Mouse (Mus musculus) CH12.LX (cell line): ENCODE data around the gene Tsen34. TPM values are rescaled to one million over a fixed set of nuclear protein-coding genes. Genes with fewer than 3 reads are reported as not detected.

Experiments
- DNase-seq: peaks from one replicate; pipeline ENCODE4 v3.0.0-alpha.2; 2013; ENCODE audit errors: extremely low read depth
- H3K27ac ChIP-seq: 2 replicates; pipeline ENCODE4 v1.5.1; 2012; ENCODE audit warnings: low read depth, mild to moderate bottlenecking, control low read depth, moderate library complexity; ENCODE audit not compliant: insufficient read depth
- H3K27me3 ChIP-seq: replicated peaks from 2 replicates; pipeline ENCODE3; 2012; ENCODE audit warnings: inconsistent platforms
- H3K36me3 ChIP-seq, 2 experiments: replicated peaks in 1 of 2; 2 replicates each; pipeline versions ENCODE3 to v1.6.1; 2012; ENCODE audit warnings: inconsistent platforms in 1 of 2, low read length in 1 of 2, mild to moderate bottlenecking in 1 of 2, mixed read lengths in 1 of 2, moderate library complexity in 1 of 2; ENCODE audit not compliant: control insufficient read depth in 1 of 2, insufficient read depth in 1 of 2
- H3K4me1 ChIP-seq, 2 experiments: 2 replicates each; pipeline ENCODE4 v1.6.1; 2012; ENCODE audit warnings: inconsistent platforms in 1 of 2, moderate library complexity in 1 of 2; ENCODE audit not compliant: insufficient read depth in 2 of 2, control insufficient read depth in 1 of 2
- H3K4me2 ChIP-seq: 2 replicates; pipeline ENCODE4 v1.6.1; 2012; ENCODE audit warnings: low read depth, mild to moderate bottlenecking, control low read depth; ENCODE audit not compliant: poor library complexity, insufficient read depth, severe bottlenecking
- H3K4me3 ChIP-seq, 3 experiments: fragments of 150-350 bp in 1 of 3; sonication (generic) in 1 of 3; replicated peaks in 1 of 3; 2 replicates each; pipeline versions ENCODE3 to v1.5.1; 2011 to 2012; ENCODE audit warnings: low read depth in 2 of 3, low read length in 2 of 3, mild to moderate bottlenecking in 2 of 3, moderate library complexity in 2 of 3, control low read depth in 1 of 3, improper control_type of control experiment in 1 of 3, inconsistent platforms in 1 of 3, mixed read lengths in 1 of 3; ENCODE audit not compliant: poor library complexity in 1 of 3
- H3K79me2 ChIP-seq: replicated peaks from 2 replicates; pipeline ENCODE4 v1.6.1; 2012; ENCODE audit warnings: mild to moderate bottlenecking, moderate library complexity; ENCODE audit not compliant: control insufficient read depth, poor library complexity, insufficient read depth, severe bottlenecking; ENCODE audit errors: extremely low read depth
- H3K9ac ChIP-seq: 2 replicates; pipeline ENCODE4 v1.6.1; 2012; ENCODE audit warnings: low read depth, mild to moderate bottlenecking, control low read depth, moderate library complexity; ENCODE audit not compliant: insufficient read depth
- H3K9me3 ChIP-seq: replicated peaks from 2 replicates; pipeline ENCODE3; 2012; ENCODE audit warnings: low read length, inconsistent platforms, mixed read lengths
- BHLHE40 ChIP-seq: IDR thresholded peaks from 2 replicates; pipeline ENCODE4 v1.6.1; 2011; ENCODE audit warnings: mild to moderate bottlenecking, low read depth, low read length, improper control_type of control experiment
- CHD2 ChIP-seq: IDR thresholded peaks from 2 replicates; pipeline ENCODE4 v1.6.1; 2011; ENCODE audit warnings: low read length, improper control_type of control experiment
- E2F4 ChIP-seq: IDR thresholded peaks from 2 replicates; pipeline ENCODE4 v1.6.1; 2011; ENCODE audit warnings: low read depth, low read length, improper control_type of control experiment; ENCODE audit not compliant: insufficient replicate concordance
- ELF1 ChIP-seq: IDR thresholded peaks from 2 replicates; pipeline ENCODE4 v1.6.1; 2014; ENCODE audit warnings: low read depth, mild to moderate bottlenecking, inconsistent platforms, low read length, improper control_type of control experiment
- EP300 ChIP-seq: IDR thresholded peaks from 2 replicates; pipeline ENCODE4 v1.6.1; 2011; ENCODE audit warnings: low read length, improper control_type of control experiment
- HCFC1 ChIP-seq: IDR thresholded peaks from 2 replicates; pipeline ENCODE4 v1.6.1; 2012; ENCODE audit warnings: low read depth, mild to moderate bottlenecking, inconsistent platforms, low read length, improper control_type of control experiment
- IRF4 ChIP-seq: IDR thresholded peaks from 2 replicates; pipeline ENCODE4 v1.6.1; 2014; ENCODE audit warnings: low read depth, mild to moderate bottlenecking, inconsistent platforms, low read length, improper control_type of control experiment
- JUND ChIP-seq: conservative IDR thresholded peaks from 2 replicates; pipeline ENCODE4 v1.6.1; 2011; ENCODE audit warnings: low read depth, low read length, improper control_type of control experiment
- MAX ChIP-seq: IDR thresholded peaks from 2 replicates; pipeline ENCODE4 v1.6.1; 2011; ENCODE audit warnings: low read length, improper control_type of control experiment
- MEF2A ChIP-seq: IDR thresholded peaks from 2 replicates; pipeline ENCODE4 v1.6.1; 2014; ENCODE audit warnings: low read depth, mild to moderate bottlenecking, inconsistent platforms, low read length, improper control_type of control experiment, borderline replicate concordance
- MXI1 ChIP-seq: IDR thresholded peaks from 2 replicates; pipeline ENCODE4 v1.6.1; 2011; ENCODE audit warnings: mild to moderate bottlenecking, low read depth, low read length, improper control_type of control experiment
- PAX5 ChIP-seq: IDR thresholded peaks from 2 replicates; pipeline ENCODE4 v1.6.1; 2012; ENCODE audit warnings: low read length, inconsistent platforms, mixed read lengths
- POLR2A ChIP-seq: IDR thresholded peaks from 2 replicates; pipeline ENCODE4 v1.6.1; 2011; ENCODE audit warnings: low read depth, mild to moderate bottlenecking, improper control_type of control experiment, low read length
- POLR2AphosphoS2 ChIP-seq: IDR thresholded peaks from 2 replicates; pipeline ENCODE4 v1.6.1; 2011; ENCODE audit warnings: low read depth, low read length, improper control_type of control experiment
- RAD21 ChIP-seq: IDR thresholded peaks from 2 replicates; pipeline ENCODE4 v1.6.1; 2011; ENCODE audit warnings: low read depth, mild to moderate bottlenecking, low read length, improper control_type of control experiment, moderate library complexity
- RCOR1 ChIP-seq: conservative IDR thresholded peaks from 2 replicates; pipeline ENCODE4 v1.6.1; 2012; ENCODE audit warnings: low read depth, mild to moderate bottlenecking, inconsistent platforms, low read length, improper control_type of control experiment
- SMC3 ChIP-seq: IDR thresholded peaks from 2 replicates; pipeline ENCODE4 v1.6.1; 2011; ENCODE audit warnings: low read depth, low read length, improper control_type of control experiment
- TBP ChIP-seq: conservative IDR thresholded peaks from 2 replicates; pipeline ENCODE4 v1.6.1; 2011; ENCODE audit warnings: low read depth, low read length, improper control_type of control experiment
- TCF12 ChIP-seq: IDR thresholded peaks from 2 replicates; pipeline ENCODE4 v1.6.1; 2014; ENCODE audit warnings: low read depth, mild to moderate bottlenecking, inconsistent platforms, low read length, improper control_type of control experiment
- UBTF ChIP-seq: IDR thresholded peaks from 2 replicates; pipeline ENCODE4 v1.6.1; 2012; ENCODE audit warnings: low read depth, mild to moderate bottlenecking, inconsistent platforms, low read length, improper control_type of control experiment, moderate library complexity
- USF2 ChIP-seq: conservative IDR thresholded peaks from 2 replicates; pipeline ENCODE4 v1.6.1; 2011; ENCODE audit warnings: low read depth, low read length, improper control_type of control experiment
- dilution Hi-C: fragments of 300-500 bp; cut with MboI; formaldehyde crosslinking; loops from 2 replicates; pipeline ENCODE4 v1.14.3; 2020; ENCODE audit warnings: low sequenced_read_pairs; ENCODE audit not compliant: extremely low pct_unique_long_range_greater_than_20kb, extremely low pct_ligation_motif_present
- in situ Hi-C: fragments of 300-500 bp; cut with MboI; formaldehyde crosslinking; loops from 3 replicates; pipeline ENCODE4 v1.14.3; 2019; ENCODE audit warnings: low sequenced_read_pairs, low pct_ligation_motif_present, low pct_unique_long_range_greater_than_20kb, mixed read lengths
- polyA plus RNA-seq: library from polyadenylated mRNA; unstranded; fragments of >175 nt; gene quantifications from 2 replicates; pipeline ENCODE4 v1.2.1, GENCODE M21; 2012; ENCODE audit warnings: low read depth; ENCODE audit not compliant: insufficient read length
- total RNA-seq, 2 experiments: library from RNA; depleted of rRNA; stranded (reverse); fragments of 300-350 nt in 1 of 2; fragments of >200 nt in 1 of 2; gene quantifications; 2 replicates each; pipeline ENCODE4 v1.2.3; 2012 to 2014

Gene Tsen34
- total and polyA plus RNA-seq, 3 experiments, result 23.1 to 40.2 (median 34.8) TPM

GRCm38 (mm10) chr7:3677342-3677741, 15.3 kb upstream of the Tsen34 start, which contains the start of gene Tmc4:
Gene Tmc4, minus strand, starts transcription at chr7:3677553.
- no peaks in the 10 kb centered on the region for H3K27me3 ChIP-seq
- no peak within 1 kb of the TSS for H3K27ac ChIP-seq
- H3K9ac ChIP-seq, result no peak within 1 kb of the TSS
- no peaks in the 10 kb centered on the region for H3K9me3 ChIP-seq
- DNase-seq, result no peak
- peaks cover 0 to 31% of the 10 kb centered on the region in 2 experiments; a peak in 2 of 4 replicates for H3K4me1 ChIP-seq
- H3K4me2 ChIP-seq, result no peak within 1 kb of the TSS
- dilution Hi-C loops, result no loop called here
- in situ Hi-C loops, result no loop called here
- H3K79me2 ChIP-seq, result no peaks in the 10 kb centered on the region
- TF ChIP-seq JUND (no peak), EP300 (no peak), PAX5 (no peak), USF2 (no peak), SMC3 (no peak), POLR2AphosphoS2 (no peak), TBP (no peak), HCFC1 (no peak), BHLHE40 (no peak), RAD21 (no peak), RCOR1 (no peak), ELF1 (no peak), POLR2A (no peak), MXI1 (no peak), IRF4 (no peak), E2F4 (no peak), TCF12 (no peak)
- H3K4me3 ChIP-seq, result no peak within 1 kb of the TSS
- H3K36me3 ChIP-seq, result peaks cover 2 to 46% of the 10 kb centered on the region in 2 experiments

DNA sequence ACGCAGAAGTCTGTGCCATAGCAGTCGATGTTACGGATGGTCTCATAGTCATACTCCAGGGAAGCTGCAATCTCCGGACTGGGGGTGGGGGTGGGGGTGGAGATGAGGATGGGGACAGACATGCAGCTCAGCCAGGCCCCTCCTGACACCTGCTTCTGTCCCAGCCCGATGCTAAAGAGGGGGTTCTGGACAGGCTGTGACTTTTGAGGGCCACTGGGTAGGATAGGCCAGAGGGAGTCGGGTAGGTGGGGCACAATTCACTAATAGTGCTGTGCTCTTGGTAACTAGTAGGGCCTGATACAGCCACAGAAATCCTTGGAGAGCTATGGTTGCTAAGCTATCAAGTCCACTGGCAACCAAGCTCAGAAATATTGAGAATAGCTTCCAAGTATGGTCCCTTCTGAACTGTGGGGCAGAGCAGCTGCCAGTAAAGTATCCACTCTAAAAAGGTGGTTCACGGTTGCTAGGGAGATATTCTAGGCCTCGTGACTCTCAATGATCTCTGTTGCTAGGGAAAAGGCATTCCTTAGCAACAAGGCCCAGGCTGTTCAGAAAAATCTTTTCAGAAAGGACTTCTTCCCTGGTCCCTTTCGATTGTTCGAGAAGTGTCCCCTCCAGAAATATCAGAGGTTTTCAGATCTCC, 8.6 kb upstream of the Tsen34 start:
- DNase-seq, result no peak
- dilution Hi-C loops (no loop called here), in situ Hi-C loops (no loop called here)
- no peak overlapping the region for H3K4me2 ChIP-seq
- H3K27me3 ChIP-seq, result no peaks in the 10 kb centered on the region
- no peak overlapping the region for H3K4me3 ChIP-seq
- no peaks in the 10 kb centered on the region for H3K9me3 ChIP-seq
- TF ChIP-seq MAX (no peak), MEF2A (no peak), CHD2 (no peak), POLR2A (no peak), SMC3 (no peak), UBTF (no peak), POLR2AphosphoS2 (no peak)
- peaks cover 0 to 3% of the 10 kb centered on the region in 2 experiments; a peak in 1 of 4 replicates for H3K4me1 ChIP-seq
- H3K36me3 ChIP-seq, result peaks cover 27 to 75% of the 10 kb centered on the region in 2 experiments
- no peaks in the 10 kb centered on the region for H3K79me2 ChIP-seq
- H3K27ac ChIP-seq, result no peak overlapping the region
- H3K9ac ChIP-seq, result no peak overlapping the region
